Mouse (Mus musculus) T-helper 2 cell (primary cell): ENCODE measurements around the gene Tex33.

ENCODE experiments used
- in situ Hi-C: fragments of 300-600 bp; cut with MboI, MseI; formaldehyde crosslinking; loops from one replicate; pipeline ENCODE4 v1.15.1; 2025; ENCODE audit warnings: high pct_unique_total_duplicates

Gene Tex33

DNA sequence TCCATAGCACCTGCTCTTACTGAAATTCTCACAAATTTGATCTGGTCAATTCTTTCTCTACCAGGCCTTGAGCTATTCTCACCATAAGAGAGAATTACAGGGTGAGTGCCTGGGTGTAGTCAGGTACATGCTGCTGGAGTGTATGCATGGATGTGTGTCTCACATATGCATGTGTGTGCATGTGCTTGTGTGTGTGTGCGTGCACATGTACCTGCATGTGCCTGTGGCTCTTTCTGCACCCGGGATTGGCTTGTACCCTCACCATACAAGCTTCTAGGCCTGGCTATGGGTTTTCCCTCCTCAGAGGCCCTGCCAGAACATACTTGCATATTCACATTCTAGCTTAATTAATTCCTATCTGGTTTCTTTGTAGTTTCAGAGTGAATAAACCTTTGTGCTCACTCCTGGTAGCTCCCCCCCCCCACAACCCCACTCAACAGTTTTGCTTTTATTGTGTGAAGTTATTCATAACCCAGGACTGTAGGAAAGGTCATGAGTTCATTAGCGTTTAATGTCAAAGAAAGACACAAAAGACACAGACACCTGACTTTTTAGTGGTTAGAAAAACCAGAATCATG, 67.1 kb downstream of the Tex33 start:
- in situ Hi-C loops: no loop called here
